Mouse (Mus musculus) heart, adult 2 months (tissue): ENCODE measurements at regions not wholly inside any gene's neighbourhood (a gene's known extent, or its start where the extent isn't known, plus 50 kb on each side); places are given as distances from the start of the nearest gene placed in this dataset.

Source experiments
- DNase-seq, 2 experiments: peaks; one replicate each; pipeline ENCODE4 v3.0.0; 2021
- H3K27ac ChIP-seq: fragments of 200-600 bp; 2 replicates; pipeline ENCODE4 v1.8.1; 2022
- H3K27me3 ChIP-seq: fragments of 200-500 bp; 2 replicates; pipeline ENCODE4 v1.6.1; 2012; ENCODE audit warnings: mild to moderate bottlenecking, low read length, inconsistent platforms, mixed read lengths; ENCODE audit not compliant: control insufficient read depth, insufficient read depth
- H3K36me3 ChIP-seq: fragments of 200-500 bp; 2 replicates; pipeline ENCODE4 v1.6.1; 2012; ENCODE audit warnings: low read length, inconsistent platforms; ENCODE audit not compliant: control insufficient read depth, insufficient read depth
- H3K4me1 ChIP-seq: fragments of 200-500 bp; 2 replicates; pipeline ENCODE4 v1.6.1; 2011; ENCODE audit warnings: low read length; ENCODE audit not compliant: control insufficient read depth, insufficient read depth
- H3K4me3 ChIP-seq: fragments of 200-600 bp; 2 replicates; pipeline ENCODE4 v1.8.1; 2022
- H3K79me2 ChIP-seq: fragments of 200-500 bp; replicated peaks from 2 replicates; pipeline ENCODE4 v1.6.1; 2012; ENCODE audit warnings: mild to moderate bottlenecking, inconsistent platforms, low read length, moderate library complexity, mixed read lengths; ENCODE audit not compliant: control insufficient read depth, insufficient read depth
- H3K9ac ChIP-seq: fragments of 200-500 bp; 2 replicates; pipeline ENCODE4 v1.6.1; 2012; ENCODE audit warnings: low read depth, mild to moderate bottlenecking, control low read depth, inconsistent platforms, low read length, mixed read lengths
- CTCF ChIP-seq: fragments of 200-600 bp; IDR thresholded peaks from 2 replicates; pipeline ENCODE4 v1.8.1; 2022; ENCODE audit warnings: antibody characterized with exemption, mild to moderate bottlenecking, moderate library complexity
- EP300 ChIP-seq: fragments of 200-500 bp; IDR thresholded peaks from 2 replicates; pipeline ENCODE4 v1.6.1; 2011; ENCODE audit warnings: low read depth, low read length, control low read depth; ENCODE audit not compliant: insufficient read depth
- POLR2A ChIP-seq: fragments of 200-500 bp; IDR thresholded peaks from 2 replicates; pipeline ENCODE4 v1.6.1; 2011; ENCODE audit warnings: mild to moderate bottlenecking, low read depth, low read length, control low read depth; ENCODE audit not compliant: insufficient read depth
- WGBS: fragments of 180-500 bp; shearing (Covaris S2); methylation state at CpG from one replicate; pipeline ENCODE4 v1.1.7; 2018; 5-methylcytosine and 5-hydroxymethylcytosine counted together
- intact Hi-C: fragments of 180-260 bp; cut with DNase I; formaldehyde crosslinking; loops from one replicate; pipeline ENCODE4 v1.15.1; 2025

GRCm38 (mm10) chr13:72852896-72853295 lies 224.3 kb downstream of the Irx2 start:
- Histone ChIP-seq H3K27me3 (no peaks in the 10 kb centered on the region), H3K36me3 (no peaks in the 10 kb centered on the region), H3K9ac (no peak overlapping the region), H3K4me1 (no peaks in the 10 kb centered on the region), H3K79me2 (no peaks in the 10 kb centered on the region), H3K4me3 (no peak overlapping the region), H3K27ac (no peak overlapping the region)
- no peak for DNase-seq
- no peak for TF ChIP-seq CTCF
- no peak for TF ChIP-seq EP300
- TF ChIP-seq POLR2A, result no peak
- WGBS, result 72% methylated on average over 4 of the region's 4 CpGs
- intact Hi-C loops, result no loop called here

- DNase-seq, result no peak
- Histone ChIP-seq H3K27ac (no peak overlapping the region), H3K4me1 (no peaks in the 10 kb centered on the region), H3K4me3 (no peak overlapping the region), H3K27me3 (no peaks in the 10 kb centered on the region), H3K36me3 (no peaks in the 10 kb centered on the region), H3K9ac (no peak overlapping the region), H3K79me2 (no peaks in the 10 kb centered on the region)
- TF ChIP-seq POLR2A (no peak), CTCF (no peak), EP300 (no peak)
- intact Hi-C loops, result no loop called here
Observed at GRCm38 (mm10) chr13:72875921-72876320, 247.3 kb downstream of the Irx2 start.

GRCm38 (mm10) chr13:72894982-72895381 lies 266.4 kb downstream of the Irx2 start:
- Histone ChIP-seq H3K36me3 (no peaks in the 10 kb centered on the region), H3K79me2 (no peaks in the 10 kb centered on the region), H3K27ac (no peak overlapping the region), H3K4me1 (no peaks in the 10 kb centered on the region), H3K9ac (no peak overlapping the region), H3K27me3 (no peaks in the 10 kb centered on the region; the same call in 1 of the 2 replicates), H3K4me3 (no peak overlapping the region)
- no peak for TF ChIP-seq CTCF
- no peak for TF ChIP-seq EP300
- no peak for TF ChIP-seq POLR2A
- intact Hi-C loops, result no loop called here
- DNase-seq, result no peak
- 82% methylated on average over 11 of the region's 11 CpGs for WGBS

GRCm38 (mm10) chr13:72902576-72902975 lies 274.0 kb downstream of the Irx2 start:
- intact Hi-C loops, result no loop called here
- DNase-seq, result no peak
- Histone ChIP-seq H3K79me2 (no peaks in the 10 kb centered on the region), H3K27me3 (0 out of 2 replicates have a peak, but pooled peaks cover 1% of the 10 kb centered on the region), H3K36me3 (no peaks in the 10 kb centered on the region), H3K4me1 (no peaks in the 10 kb centered on the region), H3K9ac (no peak overlapping the region), H3K4me3 (no peak overlapping the region), H3K27ac (no peak overlapping the region)
- TF ChIP-seq EP300 (no peak), CTCF (no peak), POLR2A (no peak)
- 30% methylated on average over 2 of the region's 2 CpGs for WGBS

- Histone ChIP-seq H3K9ac (no peak overlapping the region), H3K27me3 (no peaks in the 10 kb centered on the region), H3K27ac (no peak overlapping the region), H3K4me3 (no peak overlapping the region), H3K79me2 (no peaks in the 10 kb centered on the region), H3K4me1 (no peaks in the 10 kb centered on the region), H3K36me3 (no peaks in the 10 kb centered on the region)
- TF ChIP-seq POLR2A (no peak), CTCF (no peak), EP300 (no peak)
- intact Hi-C loops, result no loop called here
- WGBS, result 72% methylated on average over 4 of the region's 4 CpGs
- no peak for DNase-seq
Observed at GRCm38 (mm10) chr13:72918895-72919294, 290.3 kb downstream of the Irx2 start.

GRCm38 (mm10) chr13:72920368-72920767 lies 291.7 kb downstream of the Irx2 start:
- no peak overlapping the region for H3K27ac ChIP-seq
- DNase-seq, result no peak
- no peak for TF ChIP-seq EP300
- TF ChIP-seq CTCF, result no peak
- TF ChIP-seq POLR2A, result no peak
- H3K4me3 ChIP-seq, result no peak overlapping the region
- H3K4me1 ChIP-seq, result no peaks in the 10 kb centered on the region
- WGBS, result 27% methylated on average over 1 of the region's 1 CpGs
- intact Hi-C loops, result no loop called here
- H3K36me3 ChIP-seq, result no peaks in the 10 kb centered on the region
- H3K79me2 ChIP-seq, result no peaks in the 10 kb centered on the region
- H3K9ac ChIP-seq, result no peak overlapping the region
- H3K27me3 ChIP-seq, result no peaks in the 10 kb centered on the region

- Histone ChIP-seq H3K36me3 (no peaks in the 10 kb centered on the region), H3K79me2 (no peaks in the 10 kb centered on the region), H3K9ac (no peak overlapping the region), H3K4me3 (no peak overlapping the region), H3K27me3 (no peaks in the 10 kb centered on the region), H3K27ac (no peak overlapping the region), H3K4me1 (no peaks in the 10 kb centered on the region)
- DNase-seq, result no peak
- intact Hi-C loops, result no loop called here
- no peak for TF ChIP-seq CTCF
- TF ChIP-seq EP300, result no peak
- no peak for TF ChIP-seq POLR2A
- WGBS, result 23% methylated on average over 6 of the region's 6 CpGs
Observed at GRCm38 (mm10) chr13:72924560-72925135, 296.0 kb downstream of the Irx2 start.
